Mouse (Mus musculus): ENCODE results near the gene Gm7168.
"Not testable (repeated sequence)": the region's sequence is repeated elsewhere in the genome, so short reads cannot be mapped to it uniquely, and the experiment has no call there.

Gm7168 gene

DNA sequence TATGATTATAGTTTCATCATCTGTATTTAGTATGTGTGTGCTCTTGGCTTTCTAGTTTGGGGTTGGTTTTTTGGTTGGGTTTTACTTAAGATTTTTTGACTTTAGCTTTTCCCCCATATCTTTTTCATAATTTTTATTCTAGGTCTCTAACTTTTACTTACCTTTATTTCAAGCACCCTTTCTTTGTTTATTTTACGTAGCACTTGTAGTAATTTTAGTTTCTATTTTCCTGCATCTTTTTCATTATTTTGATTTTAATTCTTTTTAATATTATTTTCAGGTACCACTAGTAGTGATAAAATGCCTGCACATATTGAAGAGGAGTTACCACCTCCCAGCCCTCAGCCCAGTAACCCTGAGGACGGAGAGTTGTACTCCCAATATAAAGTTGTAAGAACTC is at the start of gene Gm7168:
Gene Gm7168 (plus strand): TSS at position 301 of the 400 bp plus-strand sequence.
- DNase-seq (ENCODE audit: low read depth, low spot score) = not testable (repeated sequence)

DNA sequence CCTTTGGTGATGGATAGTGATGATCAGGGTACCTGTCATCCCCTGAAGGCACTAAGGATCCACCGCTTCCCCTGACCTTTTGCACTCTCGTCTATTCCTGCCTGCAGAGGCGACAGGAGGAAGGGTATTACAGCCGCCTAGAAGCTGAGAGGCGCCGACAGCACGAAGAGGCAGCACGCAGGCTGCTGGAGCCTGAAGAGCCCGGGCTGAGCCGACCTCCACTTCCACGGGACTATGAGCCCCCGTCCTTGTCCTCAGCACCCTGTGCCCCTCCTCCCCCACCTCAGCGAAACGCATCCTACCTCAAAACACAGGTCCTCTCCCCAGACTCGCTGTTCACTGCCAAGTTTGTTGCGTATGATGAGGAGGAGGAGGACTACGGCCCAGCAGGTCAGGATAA is 49.3 kb upstream of the Gm7168 start:
- DNase-seq (ENCODE audit: low read depth, low spot score) = no peak

DNA sequence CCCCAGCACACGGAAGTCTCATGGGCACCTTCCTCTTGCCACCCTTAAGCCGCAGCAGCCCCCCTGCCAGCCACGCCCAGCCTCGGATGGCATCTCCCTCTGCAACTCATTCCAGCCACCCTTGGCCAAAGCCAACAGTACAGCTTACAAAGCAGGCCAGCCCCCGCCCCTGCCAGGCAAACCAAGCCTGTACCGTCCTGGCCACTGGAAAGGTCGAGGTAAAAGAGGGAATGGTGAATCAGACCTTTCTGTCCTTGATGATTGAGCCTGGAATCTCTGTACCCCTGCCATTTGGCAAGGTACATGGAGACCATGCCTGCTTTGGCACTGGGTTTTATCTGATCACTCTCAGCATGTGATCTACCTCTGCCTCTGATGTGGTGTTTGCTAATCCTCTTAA is 48.9 kb upstream of the Gm7168 start:
- no peak for DNase-seq (ENCODE audit: low read depth, low spot score)

DNA sequence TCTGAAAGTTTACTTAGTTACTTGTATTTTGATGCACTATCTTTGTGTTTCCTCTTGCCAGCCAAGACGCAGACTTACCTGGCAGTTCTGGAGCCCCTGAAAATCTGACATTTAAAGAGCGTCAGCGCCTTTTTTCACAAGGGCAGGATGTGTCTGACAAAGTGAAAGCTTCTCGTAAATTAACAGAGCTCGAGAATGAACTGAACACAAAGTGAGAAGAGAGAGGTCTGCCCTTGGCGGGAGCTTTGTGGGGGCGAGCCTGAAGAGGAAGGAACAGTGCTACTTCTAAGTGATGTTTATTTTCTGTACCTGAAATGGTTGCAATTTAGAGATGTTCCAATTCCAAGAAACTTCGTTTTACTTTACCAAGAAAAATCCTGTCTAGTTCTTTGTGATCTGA is 44.4 kb upstream of the Gm7168 start:
- DNase-seq (ENCODE audit: low read depth, low spot score) = no peak

DNA sequence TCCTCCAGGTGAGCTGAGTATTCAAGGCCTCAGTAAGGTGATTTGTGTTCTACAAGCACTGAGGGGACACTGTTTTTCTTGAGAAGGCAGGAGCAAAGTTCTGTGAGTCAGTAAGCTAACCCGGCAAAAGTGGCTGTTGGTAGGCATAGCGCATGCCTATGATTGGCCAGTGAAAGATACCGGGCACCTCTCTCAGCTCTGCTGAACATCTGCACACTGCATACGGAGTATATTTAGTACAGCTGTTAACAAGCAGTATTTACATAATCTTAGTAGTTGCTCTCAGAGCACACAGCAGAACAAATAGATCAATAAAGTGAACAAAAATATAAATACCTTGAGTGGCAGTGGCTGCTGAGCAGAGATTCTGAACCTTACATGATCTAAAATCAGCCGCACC is 41.1 kb upstream of the Gm7168 start:
- DNase-seq (ENCODE audit: low read depth, low spot score) = no peak

DNA sequence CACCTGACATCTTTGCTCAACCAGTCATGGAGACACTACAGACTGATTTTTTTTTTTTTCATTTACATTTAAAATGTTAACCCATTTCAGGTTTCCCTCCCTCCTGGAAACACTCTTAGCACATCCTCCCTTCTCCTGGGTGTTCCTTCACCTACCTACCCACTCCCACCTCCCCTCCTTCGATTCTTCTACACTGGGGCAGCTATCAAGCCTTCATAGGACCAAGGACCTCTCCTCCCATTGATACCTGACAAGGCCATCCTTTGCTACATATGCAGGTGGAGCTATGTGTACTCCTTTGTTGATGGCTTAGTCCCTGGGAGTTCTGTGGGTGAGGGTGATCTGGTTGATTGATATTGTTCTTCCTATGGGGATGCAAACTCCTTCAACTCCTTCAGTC is 40.5 kb upstream of the Gm7168 start:
- no peak for DNase-seq (ENCODE audit: low read depth, low spot score)

DNA sequence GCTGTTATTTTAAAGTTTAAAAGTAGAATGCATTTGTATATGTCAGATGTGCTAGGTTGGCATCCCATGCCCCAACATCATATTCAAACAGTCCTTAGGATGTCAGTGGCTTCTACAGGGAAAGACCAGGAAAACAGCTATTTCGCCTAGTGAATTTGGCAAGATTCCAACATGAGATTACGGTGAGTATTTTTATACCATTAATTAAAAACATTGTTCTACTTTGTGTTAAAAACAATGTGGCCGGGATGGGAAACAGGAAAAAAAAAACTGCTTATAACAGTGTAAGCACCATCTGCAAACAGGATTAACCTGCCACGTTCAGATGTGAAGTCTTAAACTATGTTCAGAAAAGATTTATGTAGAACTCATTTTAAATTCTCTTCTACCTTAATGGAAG is 34.2 kb upstream of the Gm7168 start:
- no peak for DNase-seq (ENCODE audit: low read depth, low spot score)

DNA sequence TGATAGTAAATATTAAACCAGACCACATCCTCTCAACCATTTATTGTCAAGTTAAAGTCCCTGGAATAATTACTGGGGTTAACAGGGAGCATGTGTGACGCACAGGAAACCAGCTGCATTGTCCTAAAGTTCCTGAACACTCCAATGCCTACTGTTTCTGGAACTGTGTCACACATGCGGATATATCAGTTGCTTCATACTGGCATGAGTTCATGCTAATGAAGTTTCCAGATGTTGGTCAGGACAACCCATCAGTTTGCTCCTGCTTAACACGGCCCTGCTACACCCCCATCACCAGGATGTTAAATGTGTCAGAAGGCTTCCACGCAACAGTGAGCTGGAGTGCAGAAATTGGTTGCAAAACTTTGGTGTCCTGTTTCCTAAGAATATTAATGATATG is 33.6 kb upstream of the Gm7168 start:
- no peak for DNase-seq (ENCODE audit: low read depth, low spot score)

DNA sequence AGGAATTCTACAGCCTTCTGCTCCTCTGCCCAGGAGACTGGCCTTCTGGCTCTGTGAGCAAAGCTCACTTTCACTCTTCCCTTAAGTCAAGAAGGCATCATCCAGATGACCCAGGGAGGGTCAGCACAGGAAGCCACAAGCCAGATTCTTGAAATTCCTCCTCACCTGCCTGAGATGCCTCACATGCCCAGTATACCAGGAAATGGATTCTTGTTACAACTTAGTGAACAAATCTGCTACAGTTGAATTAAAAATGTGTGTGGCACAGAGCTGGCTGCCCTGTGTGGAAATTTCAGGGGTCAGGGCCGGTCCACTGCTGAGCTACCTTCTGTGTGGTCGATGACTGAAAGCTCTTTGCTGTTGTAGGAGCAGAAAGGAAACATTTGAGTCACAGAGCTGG is 27.4 kb upstream of the Gm7168 start:
- DNase-seq (ENCODE audit: low read depth, low spot score) = no peak

DNA sequence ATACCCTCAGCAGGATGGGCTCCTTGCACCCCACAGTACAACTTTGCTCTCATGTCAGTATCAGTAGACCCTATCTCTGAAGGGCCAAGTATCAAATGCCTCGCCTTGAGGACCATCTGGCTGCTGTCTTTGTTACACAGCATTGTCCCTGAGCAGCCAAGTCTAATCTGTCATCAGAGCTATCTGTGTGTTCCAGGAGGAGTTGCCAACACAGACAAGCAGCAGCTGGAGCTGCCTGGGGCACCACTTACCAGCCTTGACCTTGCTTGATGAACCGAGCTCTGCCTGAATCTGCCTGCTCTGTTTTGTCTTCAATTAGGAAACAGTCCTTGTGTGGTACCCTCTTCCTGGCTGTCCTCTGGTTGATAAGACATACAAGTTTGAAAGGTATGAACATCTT is 24.8 kb upstream of the Gm7168 start:
- DNase-seq (ENCODE audit: low read depth, low spot score) = no peak

DNA sequence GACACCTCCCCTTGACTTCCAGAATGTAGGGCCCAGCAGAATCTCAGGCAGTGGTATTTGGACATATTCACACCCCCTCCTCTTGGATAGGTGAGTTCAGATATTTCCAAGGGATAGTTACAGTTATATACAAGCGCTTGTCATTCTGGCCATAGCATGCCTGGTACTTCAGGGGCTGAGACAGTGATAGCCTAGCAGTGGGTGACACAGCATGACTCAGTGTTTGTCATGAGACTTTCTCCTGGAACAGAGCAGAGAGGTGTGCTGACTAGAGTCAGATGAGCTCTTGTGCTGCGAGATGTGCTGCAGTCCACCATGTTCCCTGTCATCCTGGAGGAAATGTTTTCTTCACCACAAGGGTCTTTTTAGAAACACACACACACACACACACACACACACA is 23.6 kb upstream of the Gm7168 start:
- no peak for DNase-seq (ENCODE audit: low read depth, low spot score)

DNA sequence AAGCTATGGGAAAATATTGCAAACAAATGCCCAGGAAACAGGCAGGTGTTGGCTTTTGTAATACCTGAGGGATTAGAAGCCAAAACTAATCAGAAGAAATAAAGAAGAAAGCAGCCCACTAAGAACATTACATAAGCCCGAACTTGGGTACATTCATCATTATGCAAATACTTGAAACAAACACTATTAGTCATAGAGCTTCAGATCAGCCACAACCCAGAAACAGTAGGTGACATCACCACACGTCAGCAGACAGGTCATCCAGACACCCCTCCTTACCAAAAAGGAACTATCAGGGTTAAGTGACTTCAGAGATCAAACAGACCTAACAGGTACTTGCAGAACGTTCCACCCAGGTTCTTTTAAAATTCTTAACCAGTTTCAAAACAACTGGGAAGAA is 22.2 kb upstream of the Gm7168 start:
- no peak for DNase-seq (ENCODE audit: low read depth, low spot score)

DNA sequence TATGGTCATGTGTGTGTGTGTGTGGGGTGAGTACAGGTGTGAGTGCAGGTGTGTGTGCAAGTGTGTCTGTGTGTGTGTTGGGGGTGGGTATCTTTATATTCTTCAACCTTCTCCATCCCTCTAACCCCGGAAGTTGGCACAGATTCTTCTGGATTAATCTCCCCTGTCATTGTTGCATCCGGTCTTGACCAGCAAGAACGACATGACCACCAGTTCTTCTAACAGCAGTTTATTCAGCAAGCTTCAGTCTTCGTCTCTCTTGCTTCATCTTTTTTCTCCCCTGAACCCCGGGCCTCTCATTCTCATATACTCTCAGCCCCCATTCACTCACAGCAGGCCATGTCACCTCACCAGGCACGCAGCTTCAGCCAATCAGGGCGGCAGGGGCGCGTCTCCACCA is 17.8 kb upstream of the Gm7168 start:
- DNase-seq (ENCODE audit: low read depth, low spot score) = no peak

DNA sequence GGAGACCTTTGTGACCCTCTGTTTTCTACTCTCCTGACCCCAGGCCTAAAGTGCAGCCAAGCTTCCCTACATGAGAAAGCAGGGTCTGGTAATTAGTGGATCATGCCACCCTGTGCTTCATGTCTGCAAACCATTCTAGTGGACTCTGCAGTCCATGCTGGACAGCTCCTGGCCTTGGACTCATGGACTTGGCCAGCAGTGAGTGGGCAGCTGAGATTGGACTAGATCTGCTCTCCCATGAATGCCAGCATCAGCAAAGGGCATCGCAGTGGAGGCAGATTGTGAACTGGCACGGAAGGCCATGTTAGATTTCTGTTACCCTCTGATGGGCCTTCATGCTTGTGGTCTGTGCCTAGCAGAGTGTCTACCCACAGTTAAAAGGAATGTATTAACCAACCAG is 12.8 kb upstream of the Gm7168 start:
- not testable (repeated sequence) for DNase-seq (ENCODE audit: low read depth, low spot score)

DNA sequence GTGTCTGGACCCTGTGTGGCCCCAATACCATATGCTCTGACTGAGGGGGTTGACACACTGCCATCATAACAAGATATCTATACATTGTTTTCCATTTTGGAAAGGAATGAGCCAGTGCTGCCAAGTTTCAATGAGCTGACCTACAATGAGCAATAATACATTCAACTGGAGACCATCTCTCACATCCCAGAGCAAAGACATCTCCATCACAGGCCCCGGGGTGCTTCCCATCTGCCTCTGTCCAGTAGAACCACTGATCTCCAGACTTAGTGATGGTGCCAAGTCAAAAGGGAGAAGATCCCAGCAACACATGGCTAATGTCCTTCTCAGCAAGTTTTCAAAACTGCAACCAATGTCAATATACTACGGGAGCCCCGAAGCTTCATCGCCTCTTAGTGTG is 10.4 kb upstream of the Gm7168 start:
- no peak for DNase-seq (ENCODE audit: low read depth, low spot score)

DNA sequence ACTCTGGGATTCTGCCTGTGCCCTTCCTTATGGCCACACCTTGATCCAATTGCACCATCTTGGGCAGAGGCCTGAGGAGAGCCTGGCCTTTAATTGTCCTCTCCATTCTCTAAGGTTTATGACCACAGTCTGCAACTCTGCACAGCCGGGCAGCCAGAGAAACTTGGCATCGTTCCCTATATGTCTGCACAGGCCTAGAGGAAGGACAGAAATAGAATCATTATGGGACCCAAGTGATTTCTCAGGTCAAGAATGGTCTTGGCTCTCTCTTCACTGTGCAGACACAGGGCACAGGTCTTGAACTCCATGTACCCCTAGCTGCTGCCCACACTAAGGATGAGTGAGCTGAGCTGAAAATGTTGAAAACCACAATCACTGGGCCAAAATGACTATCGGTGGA is 9.5 kb upstream of the Gm7168 start:
- no peak for DNase-seq (ENCODE audit: low read depth, low spot score)

DNA sequence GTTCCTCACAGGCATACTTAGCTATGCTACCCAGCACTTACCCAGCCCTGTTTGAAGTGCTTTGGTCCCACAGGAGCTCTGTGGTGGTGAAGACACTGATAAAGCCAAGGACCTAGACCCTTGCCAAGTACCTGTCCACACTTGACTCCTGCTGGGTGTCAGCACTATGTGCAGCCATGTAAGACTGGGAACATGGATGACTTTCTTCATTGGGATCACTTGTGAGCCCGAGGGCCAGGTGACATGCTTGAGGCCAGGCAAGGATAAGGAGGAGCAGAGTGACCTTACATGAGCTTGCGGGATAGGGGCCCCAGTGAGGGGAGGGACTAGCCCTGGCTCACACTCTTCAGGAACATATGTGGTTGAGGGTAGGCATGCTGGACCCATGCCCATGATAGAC is 8.9 kb upstream of the Gm7168 start:
- DNase-seq (ENCODE audit: low read depth, low spot score) = not testable (repeated sequence)

DNA sequence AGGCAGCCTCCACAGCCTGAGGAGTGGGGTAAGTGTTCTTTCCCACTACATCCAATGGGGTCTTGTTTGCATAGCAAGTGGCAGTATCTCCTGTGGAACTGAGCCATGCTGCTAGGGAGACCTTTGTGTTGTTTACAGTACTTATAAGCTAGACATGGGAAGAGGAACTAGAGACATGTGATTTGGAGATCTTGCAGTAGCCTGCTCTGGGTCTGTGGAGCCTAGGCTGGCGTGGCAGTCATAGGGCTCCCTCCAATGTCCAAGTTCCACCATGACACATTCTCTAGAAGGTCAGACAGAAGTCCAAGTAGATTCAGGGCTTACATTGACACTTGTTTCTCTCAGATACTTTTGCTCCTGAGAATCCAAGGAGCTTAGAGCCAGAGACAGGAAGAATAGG is 7.7 kb upstream of the Gm7168 start:
- no peak for DNase-seq (ENCODE audit: low read depth, low spot score)

DNA sequence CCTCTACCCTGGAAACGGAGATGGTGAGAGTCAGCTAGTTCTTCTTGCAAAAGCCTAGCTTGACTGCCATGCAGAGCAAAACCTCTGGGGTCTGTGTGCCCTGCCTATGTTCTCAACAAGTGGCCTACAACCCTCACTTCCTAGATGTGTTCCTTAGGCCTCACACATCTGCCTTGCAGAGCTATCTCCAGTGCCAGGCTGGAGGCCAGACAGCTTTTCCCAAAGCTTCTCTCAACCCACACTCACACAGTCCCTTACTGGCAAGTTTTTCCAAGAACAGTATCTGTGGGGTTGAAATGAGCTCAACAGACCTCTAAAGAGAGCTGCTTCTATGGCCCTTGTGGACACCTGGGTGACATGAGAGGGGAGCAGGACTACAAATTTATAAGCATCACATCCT is 3.4 kb downstream of the Gm7168 start:
- not testable (repeated sequence) for DNase-seq (ENCODE audit: low read depth, low spot score)

DNA sequence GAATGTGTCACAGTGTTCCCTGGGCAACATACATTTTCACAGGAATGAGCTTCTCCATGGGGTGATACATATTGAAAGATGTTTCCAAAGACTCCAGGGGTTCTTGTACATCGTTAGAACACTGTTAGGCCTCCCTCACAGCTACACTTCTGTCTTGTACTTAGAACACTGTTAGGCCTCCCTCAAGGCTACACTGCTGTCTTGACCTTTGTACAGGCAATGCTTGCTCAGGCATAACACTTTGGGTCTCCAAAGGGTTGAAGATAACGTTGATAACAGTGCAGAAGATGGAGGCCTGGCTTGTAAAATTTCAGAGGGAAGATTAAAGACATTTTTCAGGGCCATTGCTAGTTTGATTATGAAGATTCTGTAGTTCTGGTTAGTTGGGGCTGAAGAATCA is 10.0 kb downstream of the Gm7168 start:
- DNase-seq (ENCODE audit: low read depth, low spot score) = not testable (repeated sequence)

DNA sequence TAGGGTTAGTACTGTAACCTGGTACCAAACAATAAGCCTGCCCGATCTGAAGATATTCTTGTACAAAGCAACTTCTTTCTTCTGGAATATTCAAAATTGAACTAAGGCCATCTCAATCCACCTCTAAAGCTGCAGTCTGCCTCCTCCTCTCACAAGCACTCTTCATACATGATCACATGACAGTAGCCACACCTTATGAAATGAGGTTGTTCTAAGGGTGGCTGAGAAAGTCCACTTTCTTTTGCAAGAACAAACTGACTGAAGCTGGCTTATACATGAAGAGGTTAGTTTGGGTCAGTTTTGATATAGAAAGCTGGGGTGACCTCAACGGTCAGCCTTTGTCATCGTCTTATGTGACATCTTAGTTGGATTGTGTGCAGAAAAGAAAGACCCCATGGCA is 14.1 kb downstream of the Gm7168 start:
- not testable (repeated sequence) for DNase-seq (ENCODE audit: low read depth, low spot score)

DNA sequence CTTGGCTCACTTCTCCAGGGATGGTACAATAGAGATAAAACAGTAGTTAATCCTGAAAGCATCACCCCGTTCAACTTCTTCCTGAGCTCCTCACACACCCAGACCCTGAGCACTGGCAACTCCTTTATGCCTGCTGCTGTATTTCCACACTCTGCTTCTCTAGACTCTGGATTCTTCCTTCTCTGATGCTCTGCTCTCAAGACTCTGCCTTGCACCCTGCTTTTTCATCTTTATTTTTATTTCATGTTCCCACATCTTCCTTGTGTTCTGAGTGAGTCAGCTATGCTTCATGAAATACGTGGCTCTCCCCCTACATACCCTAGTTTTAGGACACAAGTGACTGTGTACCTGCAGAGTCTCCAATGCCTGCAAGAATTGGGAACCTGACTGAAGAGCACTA is 16.9 kb downstream of the Gm7168 start:
- DNase-seq (ENCODE audit: low read depth, low spot score) = not testable (repeated sequence)

DNA sequence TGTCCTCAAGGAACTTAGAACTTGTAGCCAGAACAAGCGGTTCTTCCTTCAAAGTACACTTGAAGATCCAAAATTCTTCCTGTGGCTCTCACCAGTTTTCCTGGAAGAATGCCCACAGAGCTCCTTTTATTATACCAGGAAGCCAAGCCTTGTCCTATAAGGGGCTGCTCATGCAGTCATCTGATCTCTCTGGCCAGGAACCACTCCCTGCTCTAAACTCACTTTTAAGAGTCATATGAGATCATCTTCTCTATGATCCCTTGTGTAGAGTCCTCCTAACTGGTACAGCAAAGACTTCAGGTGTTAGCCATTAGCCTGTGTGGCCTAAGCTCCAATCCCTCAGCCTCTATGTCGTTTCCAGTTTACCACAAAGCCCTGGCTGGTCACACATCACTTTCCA is 21.7 kb downstream of the Gm7168 start:
- not testable (repeated sequence) for DNase-seq (ENCODE audit: low read depth, low spot score)

DNA sequence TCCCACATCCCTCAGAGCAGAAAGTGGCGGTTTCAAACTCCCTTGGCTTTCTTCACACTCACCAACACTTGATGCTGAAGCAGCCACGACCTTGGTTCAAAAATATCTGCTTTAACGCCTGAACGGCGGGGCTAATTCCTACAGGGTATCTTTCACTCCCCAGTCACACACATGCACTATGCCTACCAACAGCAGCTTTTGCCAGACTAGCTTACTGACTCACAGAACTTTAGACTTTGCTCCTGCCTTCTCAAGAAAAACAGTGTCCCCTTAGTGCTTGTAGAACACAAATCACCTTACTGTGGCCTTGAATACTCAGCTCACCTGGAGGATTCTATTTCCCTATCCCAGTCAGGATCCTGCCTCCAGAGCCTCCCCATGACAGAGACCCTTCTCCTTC is 22.6 kb downstream of the Gm7168 start:
- not testable (repeated sequence) for DNase-seq (ENCODE audit: low read depth, low spot score)

DNA sequence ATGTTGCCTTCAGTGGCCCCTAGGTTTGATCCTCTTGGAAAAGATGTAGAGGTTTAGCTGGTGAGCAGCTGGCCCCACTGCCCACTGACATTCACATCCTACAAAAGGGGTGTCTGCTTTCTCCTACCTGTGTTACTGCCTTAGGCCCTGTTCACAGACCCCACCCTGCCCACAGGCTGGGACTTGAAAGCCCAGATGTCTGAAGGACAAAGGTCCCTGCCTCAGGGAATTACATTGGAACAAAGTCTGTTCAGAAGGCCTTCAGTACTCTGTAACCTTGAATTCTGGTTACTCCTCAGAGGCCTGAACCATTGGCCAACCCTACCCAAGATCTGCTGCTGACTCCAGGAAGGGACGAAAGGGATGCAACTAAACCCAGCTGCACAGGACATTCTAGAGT is 39.5 kb downstream of the Gm7168 start:
- no peak for DNase-seq (ENCODE audit: low read depth, low spot score)

Measured in retina, adult 2 months (tissue).